Mouse (Mus musculus): Measurements from ENCODE around the gene U2af2.

GRCm38 (mm10) chr7:5125078-5125477 lies 63.1 kb downstream of the U2af2 start:
- TF ChIP-seq EP300 (IDR thresholded peaks at IDR 0.05) (no peak), CTCF (IDR thresholded peaks at IDR 0.05) (no peak)
